Mouse (Mus musculus): ENCODE data around the gene Eif6.

DNA sequence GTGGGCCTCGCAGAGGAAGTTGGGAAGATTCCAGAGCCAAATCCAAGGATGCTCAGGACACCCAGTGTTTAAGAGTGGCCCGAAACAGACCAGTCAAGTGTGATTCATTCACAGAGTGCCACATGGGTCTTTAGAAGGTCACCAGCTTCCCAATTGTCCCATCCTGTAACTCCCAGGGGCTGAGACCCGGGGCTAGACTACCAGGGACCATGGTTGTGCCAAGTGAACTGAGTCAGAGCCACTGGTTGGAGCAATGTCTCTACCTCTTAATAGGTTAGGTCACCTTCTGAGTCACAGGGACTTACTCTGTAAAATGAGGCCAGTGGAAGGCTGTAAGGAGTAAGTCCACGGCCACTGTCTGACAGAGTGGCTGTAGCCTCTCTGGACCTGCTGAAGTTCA, 12.2 kb upstream of the Eif6 start:
- TF ChIP-seq POLR2A (IDR thresholded peaks at IDR 0.05; ENCODE audit: control insufficient read depth in 1 of 2, insufficient read depth in 1 of 2, low read depth in 1 of 2, low read length in 2 of 2, poor library complexity in 1 of 2) (no peak), ZMIZ1 (IDR thresholded peaks at IDR 0.05; ENCODE audit: low read depth, low read length) (no peak), CTCF (IDR thresholded peaks at IDR 0.05 in 2 of 3, conservative IDR thresholded peaks at IDR 0.05 in 1 of 3; ENCODE audit: control insufficient read depth in 1 of 3, insufficient read depth in 1 of 3, low read depth in 2 of 3, low read length in 3 of 3, poor library complexity in 1 of 3, severe bottlenecking in 1 of 3) (no peak), MAZ (IDR thresholded peaks at IDR 0.05; ENCODE audit: low read depth, low read length) (no peak), E2F4 (IDR thresholded peaks at IDR 0.05; ENCODE audit: borderline replicate concordance, low read depth, low read length) (no peak), ZC3H11A (IDR thresholded peaks at IDR 0.05; ENCODE audit: low read depth, low read length) (no peak), HCFC1 (IDR thresholded peaks at IDR 0.05; ENCODE audit: low read depth, low read length) (no peak), MEF2A (IDR thresholded peaks at IDR 0.05; ENCODE audit: extremely low read depth, insufficient replicate concordance, low read depth, low read length, poor library complexity, severe bottlenecking) (no peak), SIN3A (IDR thresholded peaks at IDR 0.05; ENCODE audit: low read length) (no peak), POLR2AphosphoS2 (IDR thresholded peaks at IDR 0.05; ENCODE audit: low read length) (no peak), ELF1 (IDR thresholded peaks at IDR 0.05; ENCODE audit: low read depth, low read length) (no peak), CHD1 (IDR thresholded peaks at IDR 0.05; ENCODE audit: low read depth, low read length) (no peak)

Data from MEL (cell line).